Mouse (Mus musculus) adrenal gland, postnatal 0 days (tissue): ENCODE measurements around the gene Kxd1. TPM values are rescaled to one million over a fixed set of nuclear protein-coding genes. Genes with fewer than 3 reads are reported as not detected.

Experiments used
- polyA plus RNA-seq: library from polyadenylated mRNA; unstranded; fragments of >200 nt; fragmentation: Nextera tagmentation; extraction: Ambion mirVana; gene quantifications from 2 replicates; pipeline ENCODE4 v1.2.1, GENCODE M21; 2015

The Kxd1 gene
- 62.6 and 81.0 TPM in 2 replicates for polyA plus RNA-seq

DNA sequence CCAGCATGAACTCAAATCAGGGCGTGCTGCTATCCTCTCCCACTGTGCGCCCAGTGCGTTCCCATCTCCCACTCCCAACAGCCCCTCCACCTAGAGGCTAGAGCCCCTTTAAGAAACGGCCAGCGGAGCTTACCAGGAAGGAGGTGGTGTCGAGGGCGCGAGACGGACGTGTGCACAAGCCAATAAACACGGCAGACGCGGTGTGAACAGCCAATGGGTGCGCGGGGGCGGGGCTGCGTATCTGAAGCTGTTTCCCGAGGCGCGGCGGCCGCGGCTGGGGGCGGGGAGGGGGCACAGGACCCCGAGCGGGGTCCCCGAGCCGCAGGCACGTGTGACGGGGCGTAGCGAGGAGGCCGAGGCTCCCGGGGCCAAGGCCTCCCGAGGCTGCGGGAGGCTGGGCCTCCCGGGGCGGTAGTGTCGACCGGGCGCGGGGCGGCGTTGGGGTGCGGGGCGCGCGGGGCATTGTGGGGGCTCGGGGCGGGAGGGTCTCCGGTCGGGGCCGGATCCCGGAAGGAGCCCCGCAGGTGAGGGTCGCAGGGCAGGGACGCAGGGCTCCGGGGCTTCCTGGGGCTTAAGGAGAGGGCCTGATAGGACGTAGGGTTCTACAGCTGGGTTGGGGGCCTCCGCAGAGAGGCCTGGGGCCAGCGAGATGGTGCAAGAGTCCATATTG lies at the start of gene Kxd1, which contains the start of gene Fkbp8:
Gene Kxd1 (minus strand): TSS at position 445 of the 670 bp plus-strand sequence.
Gene Fkbp8 (plus strand): TSS at position 213 of the 670 bp plus-strand sequence.

DNA sequence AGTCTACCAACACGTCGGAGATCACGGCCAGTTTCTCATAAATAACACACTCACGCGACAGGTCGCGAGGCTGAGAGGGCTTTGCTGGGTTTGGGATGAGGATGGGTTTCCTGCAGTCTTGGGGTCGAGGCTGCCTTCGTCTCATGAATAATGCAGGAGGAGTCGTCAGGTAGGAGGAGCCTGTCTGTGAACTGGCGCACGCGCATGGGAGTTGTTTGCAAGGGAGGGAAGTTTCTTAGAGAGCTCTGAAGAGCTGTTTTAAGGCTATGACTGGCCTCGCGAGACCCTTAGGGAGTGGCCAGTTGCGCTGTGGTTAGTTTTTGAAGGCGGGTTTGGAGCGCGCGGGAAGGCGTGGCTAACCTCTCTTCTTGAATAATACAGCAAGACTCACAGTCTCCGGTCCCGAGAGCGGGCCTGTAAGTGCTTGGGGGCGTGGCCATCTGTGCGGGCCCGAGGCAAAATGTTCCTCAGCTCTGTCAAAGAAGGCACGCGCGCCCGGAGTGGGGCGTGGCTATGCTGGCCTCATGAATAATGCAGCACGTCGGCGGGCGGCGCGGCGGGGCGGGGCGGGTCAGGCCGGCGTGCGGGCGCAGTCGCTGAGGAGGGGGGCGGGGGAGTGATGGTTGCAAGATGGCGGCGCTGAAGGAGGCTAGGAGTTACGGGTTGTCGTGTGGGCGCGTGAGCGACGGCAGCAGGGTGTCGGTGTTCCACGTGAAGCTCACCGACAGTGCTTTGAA lies 11.5 kb upstream of the Kxd1 start, which contains the start of gene Ell:
Gene Ell (plus strand): TSS at position 381 of the 737 bp plus-strand sequence.

DNA sequence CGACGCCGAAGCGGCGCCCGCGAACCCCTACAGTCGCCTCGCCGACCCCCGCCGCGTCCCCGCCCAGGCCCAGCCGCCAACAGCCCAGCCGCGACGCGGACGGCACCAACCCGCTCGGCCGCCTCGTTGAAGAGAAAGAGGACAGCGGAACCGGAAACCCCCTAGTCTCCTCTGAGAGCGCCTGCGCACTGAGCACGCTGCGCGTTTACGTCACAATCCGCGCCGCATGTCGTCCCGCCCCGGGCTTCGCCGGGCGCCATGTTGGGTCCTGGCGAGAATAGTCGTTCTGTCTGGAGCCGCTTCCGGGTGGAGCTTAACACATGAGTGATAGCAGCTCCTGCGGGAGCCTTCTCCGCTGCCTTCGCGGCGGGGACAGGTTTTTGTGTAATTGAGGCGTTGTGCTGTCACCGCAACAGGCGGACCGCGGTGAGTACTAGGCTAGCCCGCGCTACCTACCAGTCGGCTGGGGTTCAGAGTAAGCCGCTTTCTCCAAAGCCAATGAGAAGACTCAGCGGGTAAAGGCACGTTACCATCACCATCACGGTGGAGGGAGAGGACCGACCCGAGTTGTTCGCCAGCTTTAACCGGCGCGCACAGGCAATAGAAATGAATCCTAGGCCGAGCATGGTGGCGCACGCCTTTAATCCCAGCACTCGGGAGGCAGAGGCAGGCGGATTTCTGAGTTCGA lies 17.4 kb downstream of the Kxd1 start, which contains the start of gene Uba52:
Gene Uba52 (minus strand): TSS at position 574 of the 688 bp plus-strand sequence.

DNA sequence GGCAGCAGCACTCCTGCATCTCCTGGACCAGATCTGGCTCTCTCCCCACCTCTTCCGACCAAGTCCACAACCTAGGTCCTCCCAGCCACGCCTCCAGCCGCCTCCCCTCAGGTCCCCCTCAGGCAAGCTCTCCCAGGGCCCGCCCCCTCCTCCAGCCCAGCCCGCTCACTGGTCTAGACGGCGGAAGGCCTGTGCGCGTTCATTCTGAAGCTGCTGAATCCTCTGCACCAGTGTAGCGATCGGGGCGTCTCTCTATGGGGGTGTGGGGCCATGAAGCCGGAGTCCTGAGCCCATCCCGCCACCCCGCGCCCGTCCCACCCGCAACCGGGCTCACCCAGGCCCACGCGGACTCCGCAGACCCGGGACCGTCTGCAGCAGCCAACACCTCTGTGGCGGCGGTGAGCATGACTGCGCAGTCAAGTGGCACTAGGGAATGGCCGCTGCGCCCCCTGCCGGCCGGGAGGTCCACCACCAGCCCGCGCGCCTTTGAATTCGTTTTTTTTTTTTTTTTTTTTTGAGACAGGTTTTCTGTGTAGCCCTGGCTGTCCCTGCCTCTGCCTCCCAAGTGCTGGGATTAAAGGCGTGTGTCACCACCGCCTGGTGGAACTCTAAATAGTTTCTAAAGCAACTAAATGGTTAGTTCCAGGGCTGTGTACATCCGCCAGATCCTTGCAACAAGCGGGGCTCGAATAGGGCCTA lies 21.3 kb downstream of the Kxd1 start, which contains the start of gene Rex1bd:
Gene Rex1bd (minus strand): TSS at position 425 of the 699 bp plus-strand sequence.

DNA sequence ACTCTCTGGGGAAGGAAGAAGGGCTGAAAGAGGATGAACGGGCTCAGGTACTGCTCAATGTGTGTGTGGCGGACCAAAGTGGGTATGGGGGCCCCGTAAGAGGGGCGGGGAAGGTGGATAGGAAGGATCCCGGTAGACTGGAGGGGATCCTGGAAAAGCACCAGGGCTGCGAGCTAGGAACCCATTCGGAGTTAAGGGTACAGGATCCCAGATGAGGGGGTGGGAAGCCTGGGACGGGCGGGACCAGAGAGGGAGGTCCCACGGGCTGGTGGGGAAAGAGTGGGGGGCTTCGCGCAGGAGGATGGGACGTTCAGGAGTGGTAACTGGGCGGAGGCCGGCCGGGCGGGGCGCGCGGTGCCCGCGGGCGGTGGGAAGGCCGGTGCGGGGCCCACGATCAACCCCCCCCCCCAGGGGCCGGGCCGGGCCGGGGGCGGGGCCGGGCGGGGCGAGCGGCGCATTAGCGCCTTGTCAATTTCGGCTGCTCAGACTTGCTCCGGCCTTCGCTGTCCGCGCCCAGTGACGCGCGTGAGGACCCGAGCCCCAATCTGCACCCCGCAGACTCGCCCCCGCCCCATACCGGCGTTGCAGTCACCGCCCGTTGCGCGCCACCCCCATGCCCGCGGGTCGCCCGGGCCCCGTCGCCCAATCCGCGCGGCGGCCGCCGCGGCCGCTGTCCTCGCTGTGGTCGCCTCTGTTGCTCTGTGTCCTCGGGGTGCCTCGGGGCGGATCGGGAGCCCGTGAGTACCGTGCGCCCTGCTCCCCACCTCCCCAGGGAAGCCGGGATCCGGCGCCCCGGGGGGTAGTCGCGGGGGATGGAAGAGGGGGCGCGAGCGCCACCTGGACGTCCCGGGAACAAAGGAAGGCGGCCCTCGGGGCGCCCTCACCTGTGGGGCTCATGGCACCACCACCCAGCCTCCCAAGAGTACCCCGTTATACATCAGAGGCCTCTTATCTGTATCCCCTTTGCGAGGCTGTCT lies 34.8 kb downstream of the Kxd1 start, which contains the start of gene Crlf1:
Gene Crlf1 (plus strand): TSS at position 495 of the 977 bp plus-strand sequence.

DNA sequence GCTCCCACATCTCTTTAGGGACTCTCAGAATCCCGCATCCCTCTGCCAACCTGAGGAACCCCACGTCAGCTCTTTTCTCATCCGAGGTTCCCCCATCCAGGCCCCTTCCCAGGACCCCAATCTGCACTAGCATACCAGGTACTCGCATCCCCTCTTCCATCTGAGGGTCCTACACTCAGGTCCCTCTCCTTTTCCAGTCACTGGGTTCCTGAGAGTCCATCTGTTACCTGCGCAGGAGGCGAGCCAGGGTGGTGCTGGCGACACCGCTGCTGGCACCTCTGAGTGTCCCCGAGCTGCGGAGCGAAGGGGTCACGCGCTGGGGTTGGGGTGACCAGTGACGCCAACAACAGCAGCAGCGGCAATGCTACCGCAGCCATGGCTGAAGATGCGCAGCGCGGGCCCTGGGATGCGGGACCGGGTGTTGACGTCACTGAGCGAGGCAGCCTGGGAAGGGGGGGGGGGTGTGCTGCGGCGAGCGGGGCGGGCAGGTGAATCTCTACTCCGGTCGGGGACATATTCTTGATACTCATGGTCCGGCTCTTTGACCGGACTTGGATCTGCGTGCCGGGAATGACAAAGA lies 40.7 kb downstream of the Kxd1 start, which contains the start of gene Tmem59l:
Gene Tmem59l (minus strand): TSS at position 418 of the 580 bp plus-strand sequence.

DNA sequence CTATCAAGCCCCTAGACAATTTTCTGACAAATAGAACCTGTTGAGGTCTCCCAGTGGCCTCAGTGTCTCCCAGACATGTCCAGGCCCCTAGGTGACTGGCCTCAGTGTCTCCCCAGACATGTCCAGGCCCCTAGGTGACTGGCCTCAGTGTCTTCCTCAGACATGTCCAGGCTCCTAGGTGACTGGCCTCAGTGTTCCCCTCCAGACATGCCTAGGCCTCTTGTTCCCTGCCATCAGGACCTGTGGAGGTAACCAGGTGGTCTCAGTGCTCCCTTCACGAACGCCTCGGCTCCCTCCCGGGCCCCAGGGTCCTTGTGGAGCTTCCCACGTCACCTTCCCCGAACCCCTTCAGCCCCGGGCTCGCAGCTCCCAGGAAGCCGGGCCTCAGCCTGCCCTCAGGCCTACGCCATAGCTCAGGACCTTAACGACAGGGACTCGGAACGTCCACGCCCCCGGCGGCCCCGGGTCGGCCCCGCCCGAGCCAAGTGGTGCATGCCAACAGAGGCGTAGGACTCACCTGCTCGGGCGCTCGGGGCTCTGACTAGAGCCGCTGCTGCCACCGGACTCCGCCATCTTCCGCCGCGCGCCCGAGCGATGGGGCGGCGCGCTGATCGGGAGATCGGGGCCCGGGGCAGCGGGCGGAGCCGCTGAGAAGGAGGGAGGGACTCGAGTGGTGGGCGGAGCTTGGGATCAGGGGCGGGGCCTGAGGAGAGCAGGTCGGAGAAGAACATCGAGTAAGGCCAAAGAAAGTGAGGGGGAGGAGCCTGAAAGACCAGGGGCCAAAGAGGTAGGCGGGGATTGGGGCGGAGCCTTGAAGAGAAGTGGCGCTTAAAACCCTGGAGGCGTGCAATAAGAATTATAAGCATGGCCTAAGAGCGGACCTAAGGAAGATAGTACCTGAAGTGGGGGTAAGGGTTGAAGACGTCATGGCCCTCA lies 51.2 kb downstream of the Kxd1 start, which contains the start of gene Klhl26:
Gene Klhl26 (minus strand): TSS at position 636 of the 936 bp plus-strand sequence.

Other genes with a start within 250 kb of the Kxd1 start
- 26.4 and 30.5 TPM in 2 replicates for gene Homer3, start 245.1 kb downstream of the Kxd1 start, polyA plus RNA-seq
- gene Ddx49, start 225.5 kb downstream of the Kxd1 start, polyA plus RNA-seq = 27.8 and 39.5 TPM in 2 replicates
- 287 and 324 TPM in 2 replicates for gene Cope, start 225.4 kb downstream of the Kxd1 start, polyA plus RNA-seq
- 4.8 and 6.9 TPM in 2 replicates for gene Cers1, start 212.2 kb downstream of the Kxd1 start, polyA plus RNA-seq
- 1.3 and 2.1 TPM in 2 replicates for gene Gdf1, start 198.1 kb downstream of the Kxd1 start, polyA plus RNA-seq
- gene Upf1, start 174.7 kb downstream of the Kxd1 start, polyA plus RNA-seq = 9.1 and 11.2 TPM in 2 replicates
- 0.19 and 0.43 TPM in 2 replicates for gene Comp, start 154.4 kb downstream of the Kxd1 start, polyA plus RNA-seq
- 11.4 and 13.8 TPM in 2 replicates for gene Crtc1, start 88.4 kb downstream of the Kxd1 start, polyA plus RNA-seq
- gene Klhl26, start 51.0 kb downstream of the Kxd1 start, polyA plus RNA-seq = 14.9 and 21.4 TPM in 2 replicates
- gene Tmem59l, start 40.6 kb downstream of the Kxd1 start, polyA plus RNA-seq = 12.5 and 16.1 TPM in 2 replicates
- gene Crlf1, start 34.8 kb downstream of the Kxd1 start, polyA plus RNA-seq = 0.79 and 2.8 TPM in 2 replicates
- 186 and 214 TPM in 2 replicates for gene Rex1bd, start 21.2 kb downstream of the Kxd1 start, polyA plus RNA-seq
- 813 and 866 TPM in 2 replicates for gene Uba52, start 17.2 kb downstream of the Kxd1 start, polyA plus RNA-seq
- gene Fkbp8, start 232 bp downstream of the Kxd1 start, polyA plus RNA-seq = 271 and 313 TPM in 2 replicates
- gene Ell, start 11.5 kb upstream of the Kxd1 start, polyA plus RNA-seq = 10.6 and 15.9 TPM in 2 replicates
- gene Isyna1, start 66.4 kb upstream of the Kxd1 start, polyA plus RNA-seq = 85.1 and 85.8 TPM in 2 replicates
- gene Ssbp4, start 80.9 kb upstream of the Kxd1 start, polyA plus RNA-seq = 127 and 131 TPM in 2 replicates
- gene Lrrc25, start 88.2 kb upstream of the Kxd1 start, polyA plus RNA-seq = 4.8 and 5.1 TPM in 2 replicates
- 0.72 and 1.8 TPM in 2 replicates for gene Gdf15, start 104.5 kb upstream of the Kxd1 start, polyA plus RNA-seq
- gene Pgpep1, start 132.4 kb upstream of the Kxd1 start, polyA plus RNA-seq = 45.9 and 87.4 TPM in 2 replicates
- gene Lsm4, start 145.3 kb upstream of the Kxd1 start, polyA plus RNA-seq = 186 and 193 TPM in 2 replicates
- 136 and 140 TPM in 2 replicates for gene Jund, start 171.0 kb upstream of the Kxd1 start, polyA plus RNA-seq
- gene Iqcn, start 175.5 kb upstream of the Kxd1 start, polyA plus RNA-seq = 0.04 and 0.05 TPM in 2 replicates
- 0.17 and 0.50 TPM in 2 replicates for gene Gm3336, start 190.6 kb upstream of the Kxd1 start, polyA plus RNA-seq
- 0.05 and 0.72 TPM in 2 replicates for gene Pde4c, start 195.8 kb upstream of the Kxd1 start, polyA plus RNA-seq
- 62.7 and 85.6 TPM in 2 replicates for gene Rab3a, start 226.7 kb upstream of the Kxd1 start, polyA plus RNA-seq
- gene Mpv17l2, start 233.0 kb upstream of the Kxd1 start, polyA plus RNA-seq = 97.0 and 178 TPM in 2 replicates
- 28.8 and 38.7 TPM in 2 replicates for gene Pik3r2, start 248.8 kb upstream of the Kxd1 start, polyA plus RNA-seq